Mouse (Mus musculus) liver, embryonic 14.5 days (tissue): Measurements from ENCODE around the gene Man1a.

Experiments
- CTCF ChIP-seq: IDR thresholded peaks from 2 replicates; pipeline ENCODE4 v1.5.1; 2016; ENCODE audit warnings: antibody characterized with exemption, low read depth, control low read depth
- EP300 ChIP-seq: IDR thresholded peaks from 2 replicates; pipeline ENCODE4 v1.6.1; 2016; ENCODE audit warnings: antibody characterized with exemption, low read depth

DNA sequence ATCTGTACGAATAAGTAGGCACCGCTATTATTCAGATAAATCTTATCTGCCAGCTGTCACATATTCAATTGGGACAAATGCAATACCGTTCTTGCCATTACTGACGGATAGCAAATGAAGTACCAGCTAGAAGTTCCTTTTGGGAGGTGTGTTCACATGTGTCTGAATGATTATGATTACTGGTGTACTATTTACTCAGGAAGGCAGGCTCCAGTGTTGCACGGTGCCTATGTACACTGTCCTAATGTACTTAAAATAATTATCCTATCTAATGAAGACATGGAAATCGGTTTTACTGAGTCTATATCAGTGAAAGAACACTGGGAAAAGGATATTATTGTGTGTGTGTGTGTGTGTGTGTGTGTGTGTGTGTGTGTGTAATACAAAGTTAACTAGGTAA lies 160.7 kb downstream of the Man1a start:
- TF ChIP-seq EP300: no peak
- TF ChIP-seq CTCF: no peak
